Mouse (Mus musculus) 3T3-L1 (cell line): ENCODE measurements around the gene Hspa12a.
A peak's percentile ranks its signal among the peaks of the same experiment; 100 is the strongest.

ENCODE experiments used
- DNase-seq: peaks from one replicate; pipeline ENCODE4 v3.0.0-alpha.2; 2015; ENCODE audit warnings: low read depth, low spot score

Hspa12a gene

DNA sequence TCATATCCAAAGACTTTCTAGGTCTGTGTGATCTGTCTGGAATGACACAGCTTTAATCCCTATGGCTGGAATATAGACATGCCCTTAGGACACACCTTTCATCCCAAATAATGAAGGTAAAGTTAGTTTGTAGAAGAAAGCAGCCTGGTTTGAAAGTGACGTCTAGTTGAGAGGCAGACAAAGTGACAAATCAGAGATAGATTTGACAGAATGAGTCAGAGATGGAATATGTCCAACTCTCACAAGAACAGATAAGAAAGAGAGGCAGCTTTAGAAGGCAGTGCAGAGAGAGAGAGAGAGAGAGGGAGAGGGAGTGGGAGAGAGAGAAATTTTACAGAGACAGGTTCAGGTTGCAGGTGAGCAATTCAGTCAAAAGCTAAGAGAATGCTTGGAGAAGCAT, 119.1 kb downstream of the Hspa12a start:
- peak; percentile 55 for DNase-seq

DNA sequence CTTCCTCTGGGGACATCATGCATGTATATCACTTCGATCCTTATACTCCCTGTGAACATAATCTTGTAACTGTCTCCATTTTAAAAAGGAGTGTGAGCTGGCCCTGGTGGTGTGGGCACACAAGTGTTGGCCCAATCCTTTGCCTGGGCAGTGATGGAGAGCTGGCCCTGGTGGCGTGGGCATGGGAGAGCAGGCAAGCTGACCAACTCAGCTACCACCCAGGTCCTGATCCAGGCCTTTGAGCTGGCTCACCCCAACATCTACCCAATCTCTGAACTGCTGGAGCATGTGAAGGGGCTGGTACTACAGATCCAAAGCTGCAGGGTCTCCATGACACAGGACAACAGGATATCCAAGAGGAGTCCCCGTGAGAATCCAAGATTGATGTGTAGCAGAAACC, 120.2 kb downstream of the Hspa12a start:
- DNase-seq: no peak

DNA sequence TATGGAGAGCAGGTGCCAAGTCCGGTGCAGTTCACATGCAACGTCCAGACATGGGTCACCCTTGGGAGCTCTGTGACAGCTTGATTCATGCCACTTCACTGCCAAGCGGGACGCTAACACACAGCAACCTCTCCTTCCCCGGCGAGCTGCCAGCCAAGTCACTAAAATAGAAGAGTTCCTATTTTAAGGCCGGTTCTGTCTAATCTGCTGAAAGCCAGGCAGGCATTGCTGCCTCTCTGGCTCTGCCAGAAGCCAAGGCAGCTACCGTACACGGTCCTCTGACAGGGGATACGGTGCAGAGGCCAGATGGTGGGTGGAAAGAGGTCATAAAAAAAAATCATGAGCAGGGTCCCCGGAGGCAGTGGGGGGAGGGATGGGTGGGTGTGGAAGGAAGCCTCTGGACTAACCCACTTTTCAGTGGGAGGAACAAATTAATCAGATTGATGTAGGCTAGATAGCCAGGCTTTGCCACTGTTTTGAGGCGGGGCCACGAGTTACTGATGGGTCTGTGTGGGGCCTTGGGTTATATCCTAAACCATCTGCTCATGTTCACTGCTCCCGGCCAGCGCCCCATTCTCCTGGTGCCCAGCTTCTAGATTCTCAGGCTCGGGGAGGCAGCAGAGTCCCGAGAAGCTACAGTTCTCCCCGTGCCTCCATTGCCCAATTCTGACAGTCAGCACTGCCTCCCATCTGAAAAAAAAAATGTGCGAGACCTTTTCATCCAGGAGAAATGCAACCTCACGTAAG, 120.8 kb downstream of the Hspa12a start:
- DNase-seq: no peak

DNA sequence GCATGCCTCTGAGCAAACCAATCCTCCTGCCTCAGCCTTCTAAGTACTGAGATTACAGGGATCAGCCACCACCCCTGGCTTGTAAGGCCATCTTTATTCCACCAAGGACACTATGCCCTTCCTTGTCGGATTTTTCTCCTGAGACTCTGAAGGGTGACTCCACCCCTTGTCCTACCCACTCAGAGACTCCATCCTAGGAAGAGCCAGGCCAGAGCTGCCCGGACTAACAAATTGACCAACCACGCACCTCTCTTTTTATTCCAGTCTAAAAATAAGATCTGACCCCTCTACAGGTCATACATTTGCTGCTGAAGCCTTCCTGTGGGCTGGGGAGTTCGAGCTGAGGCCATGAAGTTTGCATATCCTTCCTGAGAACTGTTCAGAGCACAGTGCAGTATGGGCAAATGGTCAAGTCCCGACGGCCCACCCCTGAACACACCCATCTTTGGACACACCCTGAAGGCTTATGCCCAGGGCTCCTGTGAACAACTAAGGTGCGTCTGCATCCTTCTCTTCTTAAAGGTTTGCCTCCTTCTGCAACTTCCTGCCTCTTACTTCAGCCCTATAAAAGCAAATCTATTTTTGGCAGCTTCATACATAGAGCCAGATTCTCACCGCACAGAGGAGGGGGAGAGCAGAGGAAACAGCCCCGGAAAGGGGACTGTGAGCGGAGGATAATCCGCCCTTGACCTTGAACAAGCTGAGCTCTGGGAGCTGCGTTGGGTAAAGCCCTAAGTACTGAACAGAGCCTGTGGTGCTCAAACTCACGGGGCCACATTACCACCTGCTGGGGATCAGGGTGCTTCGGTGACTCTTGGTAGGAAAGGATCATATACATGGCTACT, 124.7 kb downstream of the Hspa12a start:
- DNase-seq: no peak

DNA sequence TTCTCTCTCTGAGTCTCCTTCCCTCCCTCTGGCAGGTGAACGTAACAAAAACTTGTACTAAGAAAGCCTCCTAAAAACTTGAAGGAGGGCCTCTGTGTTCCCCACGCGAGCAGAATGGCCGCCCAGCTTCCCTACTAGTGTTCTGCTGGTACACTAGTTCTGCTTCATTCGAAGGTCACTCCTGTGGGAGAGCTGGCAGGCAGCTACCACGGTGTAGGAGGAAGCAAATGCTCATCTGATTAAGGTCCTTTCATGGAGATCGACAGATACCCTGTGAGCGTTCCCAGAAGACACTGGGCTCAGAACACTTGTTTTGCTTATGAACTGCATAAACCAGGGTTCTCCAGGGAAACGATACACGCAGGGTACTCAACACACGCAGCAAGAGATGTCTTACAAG, 126.1 kb downstream of the Hspa12a start:
- no peak for DNase-seq

DNA sequence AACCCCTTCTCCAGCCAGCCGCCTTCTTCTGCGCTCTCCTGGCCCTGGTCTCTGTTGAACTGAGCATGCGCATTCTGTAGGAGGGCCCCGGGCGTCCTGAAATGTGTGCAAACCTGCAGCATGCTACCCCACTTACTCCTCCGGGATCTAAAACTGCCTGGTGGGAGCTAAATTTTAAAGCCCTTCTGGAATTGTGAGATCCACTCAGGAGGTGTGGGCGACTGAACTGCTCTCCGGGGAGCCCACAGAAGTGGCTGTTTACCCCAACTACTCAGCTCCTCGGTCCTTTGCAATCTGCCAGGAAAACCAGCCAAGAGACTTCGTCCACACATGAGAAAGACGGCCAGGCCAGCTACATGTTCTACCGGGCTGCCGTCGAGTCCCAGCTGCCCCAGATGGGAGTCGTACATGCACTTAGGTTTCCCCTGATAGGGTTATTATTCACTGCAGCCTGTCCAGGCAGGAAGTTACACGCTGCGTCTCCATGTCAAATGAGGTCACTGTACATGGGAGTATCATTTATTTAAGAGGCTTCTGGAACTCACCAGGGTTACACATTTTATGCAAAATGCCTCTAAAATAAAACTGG, 126.9 kb downstream of the Hspa12a start:
- DNase-seq: no peak

DNA sequence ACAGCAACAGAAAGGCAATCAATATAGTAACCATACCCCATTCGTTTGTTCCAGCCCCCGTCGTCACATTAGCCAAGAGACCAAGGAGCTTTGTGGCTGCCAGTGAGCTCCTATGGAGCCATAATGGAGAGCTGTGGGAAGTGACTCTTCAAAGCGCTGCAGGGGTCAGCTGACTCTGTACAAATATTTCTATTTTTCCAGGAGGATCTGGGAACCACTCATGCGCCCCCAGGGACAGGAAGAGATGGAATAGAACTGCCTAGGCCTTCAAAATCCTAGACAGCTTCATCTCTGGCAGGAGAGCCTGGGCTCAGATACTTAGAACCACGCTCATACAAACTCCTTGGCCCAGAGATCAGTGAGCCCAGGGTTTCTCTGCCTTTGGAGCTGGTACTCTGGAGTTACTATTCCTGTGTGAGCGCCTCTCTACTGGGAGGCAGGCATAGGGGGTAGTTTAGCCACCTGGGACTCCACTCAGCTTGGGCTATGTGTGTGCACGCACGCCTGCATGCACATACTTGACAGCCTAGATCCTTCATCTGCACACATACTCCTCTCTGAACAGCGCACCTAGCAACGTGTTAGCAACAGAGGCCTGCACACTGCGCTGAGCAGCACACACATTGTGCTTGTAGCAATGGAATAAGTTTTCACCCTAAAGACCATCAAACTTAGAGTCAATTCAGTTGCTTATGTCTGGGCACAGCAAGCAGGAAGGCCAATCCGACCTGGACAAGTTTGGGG, 128.1 kb downstream of the Hspa12a start:
- no peak for DNase-seq

DNA sequence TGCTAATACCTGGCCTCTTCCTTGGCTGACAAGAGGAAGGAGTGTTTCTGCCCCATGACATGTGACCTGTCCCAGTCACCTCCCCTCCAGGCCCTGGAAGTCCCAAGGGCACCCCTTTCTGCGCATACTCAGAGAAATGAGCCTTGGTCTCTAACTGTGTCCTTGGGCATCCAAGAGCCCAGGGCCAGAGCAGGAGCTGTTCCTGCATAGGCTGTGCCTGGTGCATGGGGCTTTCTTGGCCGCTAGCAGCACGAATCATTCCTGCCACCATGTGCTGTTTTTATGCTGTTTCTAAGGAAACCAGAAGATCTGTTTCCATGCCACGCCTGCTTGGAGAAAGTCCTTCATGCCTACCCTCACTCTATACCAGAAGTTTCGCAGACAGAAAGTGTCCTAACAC, 132.9 kb downstream of the Hspa12a start:
- DNase-seq: no peak

DNA sequence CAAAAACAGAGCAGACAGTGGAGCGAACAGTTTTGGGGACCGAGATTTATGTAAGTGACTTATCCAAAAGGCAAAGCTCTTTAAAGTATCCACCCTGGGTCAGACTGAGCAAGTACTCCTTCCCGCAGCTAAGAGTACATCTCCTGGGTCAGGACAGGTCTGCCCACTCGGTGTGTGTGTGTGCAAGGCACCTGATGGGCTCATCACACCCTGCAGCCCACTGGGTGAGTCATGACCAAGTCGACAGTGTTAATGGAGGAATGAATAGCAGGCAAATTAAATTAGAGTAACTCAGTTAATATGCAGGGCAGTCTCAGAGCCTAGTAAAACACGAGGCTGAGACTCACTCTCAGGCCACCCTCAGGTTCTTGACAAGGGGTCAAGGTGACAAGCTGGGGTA, 134.6 kb downstream of the Hspa12a start:
- DNase-seq: no peak

DNA sequence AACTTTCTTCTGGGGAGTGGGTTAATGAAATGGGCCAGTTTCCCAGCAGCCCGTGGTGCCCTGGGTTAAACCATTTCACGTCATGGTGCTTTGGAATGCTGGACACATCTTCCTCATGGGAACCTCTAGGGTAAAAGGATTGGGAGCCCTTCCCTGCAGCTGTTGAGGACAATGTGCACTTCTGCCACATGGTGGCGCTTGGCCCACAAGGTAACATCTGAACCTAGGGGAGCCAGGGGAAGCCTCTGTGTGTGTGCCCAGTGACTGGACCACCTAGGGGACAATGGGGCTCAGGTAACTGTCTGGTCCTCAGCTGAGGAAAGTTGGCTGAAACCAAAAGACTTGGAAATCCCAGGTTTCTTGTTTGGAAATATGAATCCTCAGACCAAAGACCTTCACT, 137.1 kb downstream of the Hspa12a start:
- DNase-seq: peak; percentile 84

DNA sequence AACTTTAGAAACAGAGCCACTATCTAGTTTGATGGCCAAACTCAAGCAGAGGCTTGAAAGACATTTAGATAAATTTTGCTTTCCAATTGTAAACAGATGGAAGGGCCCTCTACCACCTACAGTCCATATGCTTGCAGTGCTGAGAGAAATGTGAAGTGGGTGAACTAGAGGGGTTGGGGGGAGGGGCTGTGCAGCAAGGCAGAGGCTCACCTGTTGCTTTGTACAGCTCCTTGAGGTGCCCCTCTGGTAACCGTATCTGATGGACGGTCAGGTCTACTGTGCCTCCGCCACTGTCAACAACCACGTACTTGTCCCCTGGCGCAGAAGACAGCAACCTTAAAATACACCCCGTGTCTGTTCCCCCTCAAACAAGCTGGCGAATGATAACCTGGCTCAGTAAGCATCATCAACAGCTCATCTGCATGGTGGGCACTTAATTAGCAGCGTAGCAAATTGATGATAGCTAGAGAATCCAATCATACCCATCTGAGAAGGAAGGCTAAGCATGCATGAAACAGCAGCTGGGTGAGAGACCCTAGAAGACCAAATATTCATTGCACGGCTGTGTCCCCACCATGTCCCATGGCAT, 138.2 kb downstream of the Hspa12a start:
- no peak for DNase-seq

DNA sequence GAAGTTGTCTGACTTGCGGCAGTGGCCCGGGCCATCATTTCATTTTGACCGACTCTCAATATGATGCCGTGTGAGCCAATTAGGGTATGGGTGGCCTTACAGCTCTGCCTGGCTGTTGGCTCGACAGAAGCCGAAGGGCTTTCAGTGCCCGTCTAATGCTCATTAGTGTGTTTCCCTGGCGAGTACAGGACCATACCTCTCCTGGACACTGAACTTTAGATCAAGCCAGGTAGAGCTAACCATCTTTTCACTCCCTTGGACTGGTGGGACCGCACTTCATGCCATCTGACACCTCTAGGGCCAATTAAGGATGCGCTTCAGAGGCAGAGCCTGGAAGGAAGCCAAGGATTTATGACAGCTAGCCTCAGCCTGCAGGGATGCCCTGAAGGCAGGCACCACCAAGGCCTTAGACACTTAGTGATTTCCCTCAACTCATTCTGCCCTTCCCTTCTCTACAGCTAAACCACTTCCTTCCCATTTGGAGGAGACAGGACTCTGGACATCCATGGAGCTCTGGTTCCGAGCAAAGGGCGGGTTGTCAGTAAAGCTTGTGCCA, 148.3 kb downstream of the Hspa12a start:
- DNase-seq: no peak

DNA sequence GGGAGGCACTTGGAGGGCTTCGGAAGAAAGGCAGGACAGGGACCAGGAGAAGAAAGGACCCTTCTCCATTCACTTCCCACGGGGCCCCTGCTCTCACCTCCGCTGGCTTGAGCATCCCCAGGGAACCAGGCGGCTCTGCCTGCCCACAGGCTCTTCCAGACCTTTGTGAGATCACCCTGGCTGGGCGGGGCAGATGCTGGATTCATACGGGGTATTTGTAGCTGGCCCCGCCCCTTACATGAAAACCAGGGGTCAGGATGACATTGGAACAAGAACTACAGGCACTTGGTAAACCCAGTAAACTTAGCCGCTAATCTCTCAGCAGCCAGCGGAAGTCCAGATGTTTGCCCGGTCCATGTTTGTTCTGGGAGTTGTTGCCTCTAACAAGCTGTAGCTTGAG, 149.2 kb downstream of the Hspa12a start, which contains the start of gene 1700019N19Rik:
1700019N19Rik (minus strand) TSS at position 178 of the 400 bp plus-strand sequence.
- DNase-seq: no peak

DNA sequence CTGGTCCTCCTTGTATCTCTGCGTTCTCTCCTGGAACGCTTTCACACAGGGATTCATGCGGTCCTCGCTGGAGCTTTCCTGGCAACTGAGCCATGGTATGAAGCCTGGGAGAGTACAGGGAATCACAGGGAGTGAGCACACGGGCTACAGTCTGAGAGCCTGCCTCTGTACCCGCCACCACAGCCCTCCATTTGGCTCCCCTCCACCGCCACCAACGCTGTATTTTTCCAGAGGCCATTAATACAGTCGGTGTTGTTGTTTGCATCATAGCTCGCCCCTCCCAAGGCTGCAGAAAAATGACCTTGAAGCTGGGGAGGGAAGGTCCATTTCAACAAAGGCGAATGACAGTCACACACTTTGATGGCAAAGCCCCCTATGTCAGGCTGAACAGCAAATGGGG, 154.3 kb downstream of the Hspa12a start:
- no peak for DNase-seq

DNA sequence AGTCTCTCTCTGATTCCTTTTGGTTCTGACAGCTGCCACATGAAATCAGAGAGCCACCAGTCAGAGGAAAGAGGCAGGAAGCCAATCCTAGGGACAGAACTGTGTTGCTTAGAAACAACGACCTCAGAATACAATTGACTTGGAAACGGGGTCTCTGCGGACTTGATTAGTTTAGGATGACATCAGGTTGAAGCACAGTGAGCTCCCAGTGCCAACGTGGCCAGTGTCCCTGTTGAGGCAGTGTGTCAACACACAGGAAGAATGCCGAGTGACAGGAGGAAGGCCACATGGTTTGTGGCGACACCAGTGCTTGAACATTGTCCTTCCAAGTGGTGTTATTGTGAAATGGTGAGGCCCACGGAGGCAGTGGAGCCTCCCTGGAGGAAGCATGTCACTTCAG, 159.5 kb downstream of the Hspa12a start:
- DNase-seq: no peak

DNA sequence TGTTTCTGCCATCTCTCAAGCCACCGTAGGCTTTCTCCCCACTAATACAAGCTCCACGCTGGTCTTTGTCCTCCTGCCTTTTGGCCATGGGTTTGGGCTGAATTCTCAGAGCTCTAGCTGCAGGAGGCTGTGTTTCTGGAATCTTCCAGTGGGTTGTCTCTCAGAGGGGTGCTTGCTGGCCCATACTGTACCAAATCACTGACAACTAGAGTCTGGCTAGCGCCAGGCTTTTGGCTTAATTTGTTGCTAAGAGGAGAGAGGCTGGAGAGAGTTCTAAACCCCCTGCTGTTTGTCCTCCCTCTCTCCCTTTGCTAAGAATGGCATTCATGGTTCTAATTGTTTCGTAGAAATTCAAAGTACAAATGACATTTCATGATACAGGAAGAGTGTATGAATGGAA, 161.9 kb downstream of the Hspa12a start:
- DNase-seq: no peak

DNA sequence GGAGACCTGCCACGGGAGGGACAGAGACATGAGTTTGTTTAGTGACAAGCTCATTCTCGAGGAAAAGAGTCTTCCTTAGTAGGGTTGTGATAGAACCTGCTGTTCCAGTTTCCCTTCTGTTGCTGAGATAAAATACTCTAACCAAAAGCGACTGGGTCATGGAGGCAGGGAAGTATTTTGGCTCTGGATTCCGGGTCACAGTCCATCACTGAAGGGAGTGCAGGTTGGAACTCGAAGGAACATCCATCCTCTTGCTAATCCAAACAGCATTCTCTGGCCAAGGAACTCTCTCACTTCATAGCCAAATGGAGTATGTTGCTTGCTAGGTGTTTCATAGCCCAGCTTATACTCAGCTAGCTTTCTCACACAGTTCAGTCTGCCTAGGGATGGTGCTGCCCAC, 167.0 kb downstream of the Hspa12a start:
- DNase-seq: no peak

DNA sequence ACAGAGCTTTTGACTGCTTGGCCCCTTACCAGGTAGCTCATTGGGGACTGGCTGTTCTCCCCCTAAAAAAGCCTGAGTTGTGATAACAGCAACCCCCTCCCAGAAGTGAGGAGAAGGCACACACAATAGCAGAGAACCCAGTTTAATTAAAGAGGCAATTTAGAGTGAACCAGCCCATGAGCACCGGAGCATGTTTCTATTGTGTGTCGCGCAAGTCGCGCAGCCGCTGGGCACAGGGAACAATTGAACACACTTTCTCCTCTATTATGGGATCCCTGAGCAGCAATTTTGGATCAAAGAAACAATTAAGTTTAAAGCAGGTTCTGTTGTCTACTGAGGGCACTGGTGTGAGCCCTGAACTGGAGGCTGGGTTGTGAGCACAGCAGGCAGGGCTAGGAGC, 176.1 kb downstream of the Hspa12a start:
- DNase-seq: no peak

DNA sequence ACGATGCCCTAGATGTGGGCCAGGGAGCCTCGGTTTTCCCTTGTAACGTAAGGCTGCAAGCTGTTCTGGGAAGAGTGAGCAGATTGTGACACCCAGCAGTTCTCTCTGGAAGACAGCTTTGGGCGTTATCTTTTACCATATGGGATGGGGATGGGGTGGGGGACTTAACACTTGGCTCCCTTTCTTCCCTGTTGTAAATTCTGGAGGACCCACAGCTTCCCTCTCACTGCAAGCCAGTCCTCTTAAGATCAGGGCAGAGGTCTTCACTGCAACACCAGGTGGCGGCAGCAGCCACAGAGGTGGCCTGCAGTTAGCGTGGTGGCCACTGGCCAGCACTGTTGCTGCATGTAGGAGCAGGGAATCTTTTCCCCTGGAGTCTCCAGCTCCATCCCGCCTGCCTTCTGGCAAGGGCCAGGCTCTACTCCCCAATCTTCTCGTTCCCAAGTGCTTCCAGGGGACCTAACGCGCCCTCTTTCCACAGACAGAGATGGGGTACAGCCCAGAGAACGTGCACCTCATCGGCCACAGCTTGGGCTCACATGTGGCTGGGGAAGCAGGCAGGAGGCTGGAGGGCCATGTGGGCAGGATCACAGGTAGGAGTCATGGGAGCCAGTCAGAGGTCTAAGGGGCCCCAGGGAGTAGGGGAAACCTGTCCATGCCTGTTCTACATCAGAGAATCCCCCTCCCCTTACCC, 180.5 kb downstream of the Hspa12a start:
- peak; percentile 69 for DNase-seq

DNA sequence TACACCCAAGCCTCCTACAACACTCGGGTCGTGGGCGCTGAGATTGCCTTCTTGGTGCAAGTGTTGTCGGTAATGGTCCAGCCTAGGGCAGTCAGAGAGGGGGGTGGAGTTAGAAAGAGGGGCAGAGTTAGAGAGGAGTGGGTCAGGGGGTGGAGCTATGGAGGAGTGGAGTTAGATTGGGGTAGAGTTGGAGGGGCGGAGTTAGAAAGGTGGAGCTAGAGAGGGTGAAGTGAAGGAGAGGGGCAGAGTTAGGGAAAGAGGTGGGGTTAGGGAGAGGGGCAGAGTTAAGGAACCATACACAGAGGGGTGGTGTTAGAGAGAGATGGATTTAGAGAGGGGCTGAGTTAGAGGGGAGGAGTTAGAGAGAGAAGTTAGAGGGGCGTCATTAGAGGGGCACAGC, 181.1 kb downstream of the Hspa12a start:
- DNase-seq: no peak

DNA sequence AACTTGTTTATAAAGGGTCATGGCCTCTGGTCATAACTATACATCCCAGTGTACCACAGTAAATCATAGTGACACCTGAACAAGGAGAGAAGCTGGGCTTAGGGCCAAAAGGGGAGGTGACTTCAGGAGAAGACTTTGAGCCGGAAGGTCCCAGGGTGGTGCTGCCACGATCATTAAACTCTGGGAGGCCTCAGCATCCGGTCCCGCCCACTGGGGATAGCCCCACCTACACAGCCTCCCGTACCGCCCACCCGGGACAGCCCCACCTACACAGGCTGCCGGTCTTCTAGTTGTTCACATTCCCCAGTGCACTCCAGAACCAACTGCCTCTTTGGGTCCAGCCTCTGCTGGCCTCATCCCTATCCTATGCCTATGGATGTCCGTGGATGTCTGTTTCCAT, 184.0 kb downstream of the Hspa12a start, which contains the start of gene Pnliprp2:
Pnliprp2 (plus strand) TSS at position 297 of the 400 bp plus-strand sequence.
- DNase-seq: no peak
